In the genomic region with DNA sequence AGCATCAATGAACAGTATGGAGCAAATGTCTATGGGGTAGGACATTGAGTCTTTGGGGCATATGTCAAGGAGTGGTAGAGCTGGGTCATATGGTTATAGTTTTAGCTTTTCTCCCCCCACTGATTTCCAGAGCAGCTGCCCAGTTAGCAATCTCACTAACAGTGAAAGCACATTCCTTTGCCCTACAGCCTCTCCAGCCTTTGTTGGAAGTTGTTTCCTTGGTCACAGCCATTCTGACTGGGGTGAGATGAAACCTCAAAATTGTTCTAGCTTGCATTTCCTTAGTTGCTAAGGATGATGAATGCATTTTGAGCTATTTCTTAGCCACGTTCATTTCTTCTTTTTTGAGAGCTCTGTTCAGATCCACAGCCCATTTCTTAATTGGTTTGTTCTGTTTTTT, we compare ENCODE assay signal across 26 mouse cellular contexts.
DNase-seq lines count a peak whose midpoint lies in the region; ATAC-seq and TF ChIP-seq lines count a peak whose summit lies in the region.
"Had no signal": no experiment of that assay in that cellular context is flagged by ENCODE, and none has a peak within 500 bp of the region (broad histone marks: within the 10 kb centered on the region; RNA-seq: fewer than 3 reads in every experiment).

No protein-coding gene starts in this region.

- peaks cover 9% of the 10 kb centered on the region; the same call in 1 of the 2 replicates for H3K4me1 ChIP-seq in embryonic facial prominence, embryonic 14.5 days (ENCODE audit: control insufficient read depth, insufficient read depth, low read length)
- H3K4me1 ChIP-seq in embryonic facial prominence, embryonic 10.5 days = peaks cover 20% of the 10 kb centered on the region
- peaks cover 28% of the 10 kb centered on the region for H3K4me1 ChIP-seq in limb, embryonic 12.5 days (replicated peaks)
- H3K4me1 ChIP-seq in limb, embryonic 10.5 days = peaks cover 21% of the 10 kb centered on the region
- peaks cover 25% of the 10 kb centered on the region; the same call in 1 of the 2 replicates for H3K4me1 ChIP-seq in limb, embryonic 14.5 days (ENCODE audit: control insufficient read depth, insufficient read depth, low read length)
- H3K4me1 ChIP-seq: embryonic facial prominence, embryonic 15.5 days had no signal

- TF ChIP-seq POLR2A in limb, embryonic 14.5 days (IDR thresholded peaks at IDR 0.05; ENCODE audit: borderline replicate concordance, extremely low read depth, insufficient read depth, insufficient read length) = no peak

- no peaks in the 10 kb centered on the region for H3K9me3 ChIP-seq in embryonic facial prominence, embryonic 14.5 days (ENCODE audit: control insufficient read depth, low read length)
- H3K9me3 ChIP-seq in embryonic facial prominence, embryonic 10.5 days = no peaks in the 10 kb centered on the region
- no peaks in the 10 kb centered on the region for H3K9me3 ChIP-seq in limb, embryonic 12.5 days
- no peaks in the 10 kb centered on the region for H3K9me3 ChIP-seq in limb, embryonic 10.5 days (replicated peaks)
- H3K9me3 ChIP-seq in limb, embryonic 14.5 days (ENCODE audit: control insufficient read depth, low read length) = no peaks in the 10 kb centered on the region
- H3K9me3 ChIP-seq: embryonic facial prominence, embryonic 15.5 days; forebrain, embryonic 12.5 days; G1E; heart, embryonic 15.5 days; hindbrain, embryonic 13.5 days had no signal

- H3K4me3 ChIP-seq in embryonic facial prominence, embryonic 14.5 days (ENCODE audit: low read depth, low read length) = no peak overlapping the region
- H3K4me3 ChIP-seq in embryonic facial prominence, embryonic 10.5 days = no peak overlapping the region
- no peak overlapping the region for H3K4me3 ChIP-seq in limb, embryonic 12.5 days (replicated peaks)
- H3K4me3 ChIP-seq in limb, embryonic 10.5 days = no peak overlapping the region
- H3K4me3 ChIP-seq in limb, embryonic 14.5 days (replicated peaks; ENCODE audit: low read length) = no peak overlapping the region
- H3K4me3 ChIP-seq: embryonic facial prominence, embryonic 15.5 days; forebrain, embryonic 12.5 days; gastrocnemius, adult 2 months; heart, embryonic 15.5 days; hindbrain, embryonic 13.5 days had no signal

- ATAC-seq in embryonic facial prominence, embryonic 14.5 days (ENCODE audit: low read depth) = no peak
- no peak for ATAC-seq in limb, embryonic 12.5 days (ENCODE audit: insufficient number of reproducible peaks, insufficient read depth, low FRiP score, low TSS enrichment, low read depth)
- 0 out of 2 replicates have a peak, but pooled peaks have one; percentile 19 for ATAC-seq in limb, embryonic 14.5 days (ENCODE audit: low FRiP score, low read depth)
- ATAC-seq: activated CD4-positive, CD25-positive, alpha-beta regulatory T cell, adult 4 months; CD4-positive, CD25-positive, alpha-beta regulatory T cell, adult 4 months; forebrain, embryonic 16.5 days; hindbrain, postnatal 0 days had no signal

- peak; percentile 20 for DNase-seq in embryonic facial prominence, embryonic 14.5 days (ENCODE audit: low spot score)
- DNase-seq in embryonic facial prominence, embryonic 10.5 days (ENCODE audit: low spot score) = no peak
- no peak for DNase-seq in limb, embryonic 10.5 days (ENCODE audit: low spot score)
- peak; percentile 20 for DNase-seq in limb, embryonic 14.5 days (ENCODE audit: low spot score)
- no peak for DNase-seq in urinary bladder, postnatal 14 days (ENCODE audit: low spot score)
- no peak for DNase-seq in frontal cortex, postnatal 25 days (ENCODE audit: low spot score in 2 of 2)
- DNase-seq: adrenal gland, postnatal 25 days; B cell, adult 2 months; cerebellum, adult 18-20 months; cerebellum, adult 9-11 months; cerebellum, postnatal 36 days; gastrocnemius, adult 2 months; gastrocnemius, postnatal 36 days; heart, adult 18-20 months; heart, postnatal 14 days had no signal

- H3K27ac ChIP-seq in embryonic facial prominence, embryonic 14.5 days (replicated peaks; ENCODE audit: low read depth, low read length) = no peak overlapping the region
- H3K27ac ChIP-seq in embryonic facial prominence, embryonic 10.5 days (replicated peaks) = no peak overlapping the region
- H3K27ac ChIP-seq in limb, embryonic 12.5 days = peak overlapping the region; percentile 76
- no peak overlapping the region for H3K27ac ChIP-seq in limb, embryonic 10.5 days
- peak overlapping the region; percentile 49; the same call in 1 of the 2 replicates for H3K27ac ChIP-seq in limb, embryonic 14.5 days (replicated peaks; ENCODE audit: low read depth, low read length)
- H3K27ac ChIP-seq: embryonic facial prominence, embryonic 15.5 days; forebrain, embryonic 12.5 days; gastrocnemius, adult 2 months; heart, embryonic 15.5 days; hindbrain, embryonic 13.5 days; hindbrain, postnatal 0 days had no signal

- no peaks in the 10 kb centered on the region for H3K27me3 ChIP-seq in embryonic facial prominence, embryonic 14.5 days (replicated peaks; ENCODE audit: control insufficient read depth, insufficient read depth, low read length)
- no peaks in the 10 kb centered on the region for H3K27me3 ChIP-seq in embryonic facial prominence, embryonic 10.5 days (replicated peaks; ENCODE audit: low read depth, poor library complexity, severe bottlenecking)
- H3K27me3 ChIP-seq in limb, embryonic 12.5 days = no peaks in the 10 kb centered on the region
- H3K27me3 ChIP-seq in limb, embryonic 10.5 days (ENCODE audit: low read depth, poor library complexity, severe bottlenecking) = no peaks in the 10 kb centered on the region
- no peaks in the 10 kb centered on the region for H3K27me3 ChIP-seq in limb, embryonic 14.5 days (ENCODE audit: control insufficient read depth, insufficient read depth, low read length)
- H3K27me3 ChIP-seq: embryonic facial prominence, embryonic 15.5 days; heart, embryonic 15.5 days; hindbrain, embryonic 13.5 days had no signal

- WGBS in embryonic facial prominence, embryonic 14.5 days = 47% methylated on average over 1 of the region's 1 CpGs
- 80% methylated on average over 1 of the region's 1 CpGs for WGBS in embryonic facial prominence, embryonic 10.5 days
- 72% methylated on average over 1 of the region's 1 CpGs for WGBS in limb, embryonic 12.5 days
- WGBS in limb, embryonic 10.5 days = 89% methylated on average over 1 of the region's 1 CpGs
- WGBS in limb, embryonic 14.5 days = 57% methylated on average over 1 of the region's 1 CpGs

- no peak overlapping the region for H3K9ac ChIP-seq in embryonic facial prominence, embryonic 14.5 days (ENCODE audit: low read depth, low read length)
- H3K9ac ChIP-seq in limb, embryonic 12.5 days (replicated peaks) = no peak overlapping the region
- no peak overlapping the region for H3K9ac ChIP-seq in limb, embryonic 14.5 days (ENCODE audit: low read depth, low read length, severe bottlenecking)
- H3K9ac ChIP-seq: embryonic facial prominence, embryonic 15.5 days; forebrain, embryonic 12.5 days; heart, embryonic 15.5 days; hindbrain, embryonic 13.5 days had no signal

- no peaks in the 10 kb centered on the region for H3K36me3 ChIP-seq in embryonic facial prominence, embryonic 14.5 days (ENCODE audit: control insufficient read depth, insufficient read depth, low read length)
- H3K36me3 ChIP-seq in embryonic facial prominence, embryonic 10.5 days (replicated peaks) = no peaks in the 10 kb centered on the region
- H3K36me3 ChIP-seq in limb, embryonic 12.5 days = no peaks in the 10 kb centered on the region
- H3K36me3 ChIP-seq in limb, embryonic 10.5 days = no peaks in the 10 kb centered on the region
- H3K36me3 ChIP-seq in limb, embryonic 14.5 days (ENCODE audit: control insufficient read depth, insufficient read depth, low read length) = no peaks in the 10 kb centered on the region
- H3K36me3 ChIP-seq: embryonic facial prominence, embryonic 15.5 days; forebrain, embryonic 12.5 days; G1E; heart, embryonic 15.5 days; hindbrain, embryonic 13.5 days had no signal

- no peak overlapping the region for H3K4me2 ChIP-seq in embryonic facial prominence, embryonic 14.5 days (ENCODE audit: low read depth, low read length)
- H3K4me2 ChIP-seq in limb, embryonic 12.5 days = no peak overlapping the region
- H3K4me2 ChIP-seq in limb, embryonic 14.5 days (replicated peaks; ENCODE audit: low read depth, low read length, severe bottlenecking) = no peak overlapping the region
- H3K4me2 ChIP-seq: embryonic facial prominence, embryonic 15.5 days; forebrain, embryonic 12.5 days; heart, embryonic 11.5 days; heart, embryonic 15.5 days; hindbrain, embryonic 13.5 days had no signal

Comparison
In these comparisons a context has a peak if more than half of its experiments do, and no peak if none do; other contexts are left out.
1. DNase-seq: peak in embryonic facial prominence, embryonic 14.5 days (single experiment) and limb, embryonic 14.5 days (single experiment); none in embryonic facial prominence, embryonic 10.5 days (single experiment), limb, embryonic 10.5 days (single experiment), urinary bladder, postnatal 14 days (single experiment) and frontal cortex, postnatal 25 days (0 of 2).
2. H3K27ac ChIP-seq: peak in limb, embryonic 12.5 days (single experiment) and limb, embryonic 14.5 days (single experiment); none in embryonic facial prominence, embryonic 14.5 days (single experiment), embryonic facial prominence, embryonic 10.5 days (single experiment) and limb, embryonic 10.5 days (single experiment).